Mouse (Mus musculus) forebrain, embryonic 14.5 days (tissue): ENCODE data around the gene Ttll2. TPM values are rescaled to one million over a fixed set of nuclear protein-coding genes. Genes with fewer than 3 reads are reported as not detected.
"Not testable (repeated sequence)": the region's sequence is repeated elsewhere in the genome, so short reads cannot be mapped to it uniquely, and the experiment has no call there.

Experiments used
- ATAC-seq: fragments of 200-750 bp; cut with Nextera tagmentation; 2 replicates; pipeline ENCODE4 v1.8.0; 2017; ENCODE audit warnings: mild to moderate bottlenecking, moderate library complexity
- DNase-seq: peaks from one replicate; pipeline ENCODE4 v3.0.0-alpha.2; 2015; ENCODE audit warnings: low spot score
- H3K27ac ChIP-seq: fragments of 300-500 bp; sonication (generic); 2 replicates; pipeline ENCODE4 v1.5.1; 2014; ENCODE audit warnings: low read depth, mild to moderate bottlenecking, control low read depth, low read length, moderate library complexity
- H3K27me3 ChIP-seq: fragments of 300-500 bp; sonication (generic); replicated peaks from 2 replicates; pipeline ENCODE4 v1.6.1; 2014; ENCODE audit warnings: low read length, control low read depth, mixed read lengths; ENCODE audit not compliant: control insufficient read depth, insufficient read depth
- H3K36me3 ChIP-seq: fragments of 300-500 bp; sonication (generic); 2 replicates; pipeline ENCODE4 v1.6.1; 2014; ENCODE audit warnings: low read length, control low read depth; ENCODE audit not compliant: control insufficient read depth, insufficient read depth
- H3K4me1 ChIP-seq: fragments of 300-500 bp; sonication (generic); 2 replicates; pipeline ENCODE4 v1.6.1; 2014; ENCODE audit warnings: antibody characterized with exemption, low read length, control low read depth; ENCODE audit not compliant: control insufficient read depth, insufficient read depth
- H3K4me2 ChIP-seq: fragments of 300-500 bp; sonication (generic); 2 replicates; pipeline ENCODE4 v1.6.1; 2014; ENCODE audit warnings: mild to moderate bottlenecking, control low read depth, low read length
- H3K4me3 ChIP-seq: fragments of 300-500 bp; sonication (generic); 2 replicates; pipeline ENCODE4 v1.5.1; 2014; ENCODE audit warnings: low read depth, low read length, control low read depth
- H3K9ac ChIP-seq: fragments of 300-500 bp; sonication (generic); 2 replicates; pipeline ENCODE4 v1.6.1; 2014; ENCODE audit warnings: mild to moderate bottlenecking, low read length, control low read depth, moderate library complexity
- H3K9me3 ChIP-seq: fragments of 300-500 bp; sonication (generic); replicated peaks from 2 replicates; pipeline ENCODE4 v1.6.1; 2016; ENCODE audit warnings: low read length, control low read depth, mixed read lengths; ENCODE audit not compliant: control insufficient read depth
- WGBS: fragments of 180-500 bp; shearing (Covaris S2); extraction: QIAGEN DNeasy Blood & Tissue Kit; methylation state at CpG from one replicate; pipeline ENCODE4 v1.1.7; 2014; 5-methylcytosine and 5-hydroxymethylcytosine counted together
- polyA plus RNA-seq: library from polyadenylated mRNA; unstranded; fragments of >200 nt; fragmentation: Nextera tagmentation; extraction: Ambion mirVana; gene quantifications from 2 replicates; pipeline ENCODE4 v1.2.1, GENCODE M21; 2014

Gene Ttll2
- polyA plus RNA-seq, 1 experiment from 2014 or later = not detected

GRCm38 (mm10) chr17:7326415-7326814 lies 26.1 kb downstream of the Ttll2 start:
- not testable (repeated sequence) for H3K27me3 ChIP-seq, H3K9me3 ChIP-seq, H3K36me3 ChIP-seq, DNase-seq, H3K27ac ChIP-seq, H3K4me3 ChIP-seq, ATAC-seq, H3K4me1 ChIP-seq, H3K4me2 ChIP-seq, H3K9ac ChIP-seq
- WGBS = 85% methylated on average over 3 of the region's 8 CpGs

GRCm38 (mm10) chr17:7324346-7324745 lies 28.1 kb downstream of the Ttll2 start, which contains the start of gene Tcp10a:
Gene Tcp10a, plus strand, starts transcription at chr17:7324646.
- ATAC-seq, H3K27me3 ChIP-seq, H3K36me3 ChIP-seq, H3K4me1 ChIP-seq, H3K9ac ChIP-seq, H3K27ac ChIP-seq, H3K9me3 ChIP-seq, DNase-seq, H3K4me3 ChIP-seq, H3K4me2 ChIP-seq: not testable (repeated sequence)
- 92% methylated on average over 3 of the region's 5 CpGs for WGBS

DNA sequence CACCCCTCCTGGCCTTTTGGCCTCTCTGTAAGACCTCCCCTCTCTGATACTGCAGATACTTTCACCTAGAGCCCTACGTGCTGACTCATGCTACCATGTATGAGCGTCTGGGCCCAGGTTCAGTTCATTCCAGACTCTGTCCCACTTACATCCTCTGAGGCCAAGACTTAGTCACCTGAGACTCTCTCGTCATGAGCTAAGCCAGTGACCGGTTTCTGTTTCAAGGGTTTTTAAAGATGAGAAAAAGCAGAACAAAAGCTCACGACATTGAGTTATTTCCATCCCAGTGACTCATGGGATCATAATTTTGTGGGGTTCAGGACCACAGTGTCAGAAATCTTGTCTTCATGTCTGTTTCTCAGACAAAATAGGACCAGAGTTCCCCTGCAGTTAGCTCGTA lies 32.7 kb downstream of the Ttll2 start:
- H3K4me1 ChIP-seq, H3K9ac ChIP-seq, H3K27ac ChIP-seq, H3K36me3 ChIP-seq, ATAC-seq, DNase-seq, H3K4me3 ChIP-seq, H3K27me3 ChIP-seq, H3K4me2 ChIP-seq, H3K9me3 ChIP-seq: not testable (repeated sequence)
- 92% methylated on average over 6 of the region's 6 CpGs for WGBS

DNA sequence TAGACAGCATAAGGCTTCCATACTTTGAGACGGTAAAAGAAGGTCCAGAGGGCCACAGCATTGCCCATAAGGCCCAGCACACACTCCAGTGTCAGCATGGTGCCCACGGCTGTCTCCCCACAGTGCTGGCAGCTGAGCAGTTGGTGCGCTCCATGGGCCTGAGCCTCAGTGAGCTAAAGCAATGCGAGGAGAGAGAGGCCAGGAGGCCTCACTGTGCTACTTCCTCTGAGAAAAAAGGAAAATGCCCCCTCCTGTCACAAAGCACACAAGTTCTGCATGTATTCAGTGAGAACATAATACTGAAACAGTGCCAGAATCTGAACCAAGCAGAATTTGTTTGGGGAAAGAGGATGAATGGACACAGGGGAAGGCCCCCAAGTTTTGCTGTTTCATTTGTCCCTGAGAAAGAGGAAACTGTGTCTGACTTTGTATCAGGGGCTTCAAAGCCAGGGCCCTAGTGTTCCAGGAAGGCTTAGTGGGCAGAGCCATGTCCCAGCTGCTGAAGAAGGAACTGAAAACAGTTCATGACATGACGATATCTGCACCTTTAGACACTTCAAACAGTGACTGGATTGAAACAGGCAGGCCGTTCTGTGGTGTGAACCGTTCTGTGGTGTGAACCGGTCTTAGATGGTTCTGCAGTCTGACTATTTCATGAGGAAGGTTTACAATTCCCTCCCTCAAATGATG lies 36.7 kb downstream of the Ttll2 start:
- H3K27me3 ChIP-seq, H3K9ac ChIP-seq, H3K27ac ChIP-seq, H3K9me3 ChIP-seq, ATAC-seq, H3K4me2 ChIP-seq, H3K4me3 ChIP-seq, H3K36me3 ChIP-seq, DNase-seq, H3K4me1 ChIP-seq: not testable (repeated sequence)
- 92% methylated on average over 6 of the region's 8 CpGs for WGBS

DNA sequence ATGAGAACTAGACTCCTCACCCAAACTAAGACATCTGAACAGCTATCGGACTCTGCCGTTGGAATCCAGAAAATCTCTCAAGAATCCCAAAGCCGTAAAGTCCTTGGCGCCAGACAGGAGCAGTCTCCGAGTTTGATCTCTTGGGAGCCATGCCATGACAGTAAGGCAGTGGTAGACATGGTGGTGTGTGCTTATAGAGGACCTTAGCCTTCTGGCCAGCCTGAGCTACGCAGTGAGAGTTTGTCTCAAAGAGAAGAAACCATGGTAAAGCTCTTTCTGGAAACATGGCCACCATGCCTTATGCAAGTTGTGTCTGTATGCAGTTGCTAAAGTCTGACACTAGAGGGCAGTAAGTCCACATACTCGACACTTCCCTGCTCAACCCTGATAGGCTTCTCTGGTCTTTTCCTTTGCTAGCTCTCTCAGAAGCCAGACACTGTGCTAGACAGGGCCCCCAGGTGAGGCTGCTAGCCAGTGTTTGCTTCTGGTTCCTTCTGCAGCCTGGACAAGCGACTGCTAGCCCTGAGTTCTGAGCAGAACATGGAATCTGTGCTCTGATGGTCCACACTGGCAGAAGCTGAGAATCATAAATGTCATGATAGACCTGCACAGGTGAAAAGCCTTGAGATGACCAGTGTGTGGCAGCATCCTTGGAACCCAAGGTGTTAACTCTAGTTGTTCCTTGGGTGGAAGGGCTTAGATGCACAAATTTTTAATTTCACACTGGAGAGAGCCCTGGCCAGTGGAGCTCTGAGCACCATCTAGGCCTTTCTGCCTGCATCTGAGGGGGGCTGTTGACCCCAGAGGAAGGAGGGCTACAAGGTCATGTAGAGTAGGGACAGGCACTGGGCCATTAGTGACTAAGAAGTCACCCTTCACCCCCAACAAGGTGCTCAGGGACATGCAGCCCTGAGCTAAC lies 46.0 kb downstream of the Ttll2 start:
- not testable (repeated sequence) for H3K36me3 ChIP-seq, H3K9me3 ChIP-seq
- 64% methylated on average over 8 of the region's 8 CpGs for WGBS

More for the DNA sequence above, 46.0 kb downstream of the Ttll2 start:
- DNase-seq, H3K27me3 ChIP-seq, H3K4me2 ChIP-seq, H3K4me3 ChIP-seq, H3K27ac ChIP-seq, H3K9ac ChIP-seq, H3K4me1 ChIP-seq: not testable (repeated sequence)
- ATAC-seq = peak; percentile 94

Other genes starting within 250 kb of the Ttll2 start
- gene Rps6ka2, start 182.6 kb downstream of the Ttll2 start, polyA plus RNA-seq = 18.9 and 21.6 TPM in 2 replicates
- gene Tcp10a, start 28.1 kb downstream of the Ttll2 start, polyA plus RNA-seq = not detected in 2 replicates
- gene Gm49630, start 19.3 kb upstream of the Ttll2 start, polyA plus RNA-seq = not detected in 2 replicates
- gene Unc93a2, start 32.8 kb upstream of the Ttll2 start, polyA plus RNA-seq = not detected in 2 replicates